Mouse (Mus musculus) hindbrain, embryonic 16.5 days (tissue): ENCODE results near the gene Dph1. TPM values are rescaled to one million over a fixed set of nuclear protein-coding genes. Genes with fewer than 3 reads are reported as not detected.

Experiments used
- ATAC-seq: fragments of 200-750 bp; cut with Nextera tagmentation; 2 replicates; pipeline ENCODE4 v1.8.0; 2017; ENCODE audit warnings: moderate TSS enrichment, moderate library complexity
- H3K27ac ChIP-seq: fragments of 300-500 bp; sonication (generic); 2 replicates; pipeline ENCODE4 v1.5.1; 2014; ENCODE audit warnings: low read depth, mild to moderate bottlenecking, control low read depth, low read length, moderate library complexity
- H3K27me3 ChIP-seq: fragments of 300-500 bp; sonication (generic); replicated peaks from 2 replicates; pipeline ENCODE4 v1.6.1; 2014; ENCODE audit warnings: low read length; ENCODE audit not compliant: control insufficient read depth, insufficient read depth
- H3K36me3 ChIP-seq: fragments of 300-500 bp; sonication (generic); 2 replicates; pipeline ENCODE4 v1.6.1; 2014; ENCODE audit warnings: mild to moderate bottlenecking, low read length, moderate library complexity, mixed read lengths; ENCODE audit not compliant: control insufficient read depth, insufficient read depth
- H3K4me1 ChIP-seq: fragments of 300-500 bp; sonication (generic); 2 replicates; pipeline ENCODE4 v1.6.1; 2014; ENCODE audit warnings: low read depth, low read length; ENCODE audit not compliant: control insufficient read depth, insufficient read depth
- H3K4me2 ChIP-seq: fragments of 300-500 bp; sonication (generic); 2 replicates; pipeline ENCODE4 v1.6.1; 2014; ENCODE audit warnings: mild to moderate bottlenecking, low read length, control low read depth, moderate library complexity
- H3K4me3 ChIP-seq: fragments of 300-500 bp; sonication (generic); 2 replicates; pipeline ENCODE4 v1.5.1; 2014; ENCODE audit warnings: mild to moderate bottlenecking, low read length, control low read depth, moderate library complexity
- H3K9ac ChIP-seq: fragments of 300-500 bp; sonication (generic); 2 replicates; pipeline ENCODE4 v1.6.1; 2014; ENCODE audit warnings: low read depth, mild to moderate bottlenecking, control low read depth, low read length, moderate library complexity
- H3K9me3 ChIP-seq: fragments of 300-500 bp; sonication (generic); 2 replicates; pipeline ENCODE4 v1.6.1; 2014; ENCODE audit warnings: mild to moderate bottlenecking, low read length, moderate library complexity; ENCODE audit not compliant: control insufficient read depth
- whole genome bisulfite sequencing: fragments of 180-500 bp; shearing (Covaris S2); extraction: QIAGEN DNeasy Blood & Tissue Kit; methylation state at CpG from one replicate; pipeline ENCODE4 v1.1.7; 2014; 5-methylcytosine and 5-hydroxymethylcytosine counted together
- polyA plus RNA-seq: library from polyadenylated mRNA; unstranded; fragments of >200 nt; fragmentation: Nextera tagmentation; extraction: Ambion mirVana; gene quantifications from 2 replicates; pipeline ENCODE4 v1.2.1, GENCODE M21; 2015

The Dph1 gene
- polyA plus RNA-seq, 1 experiment from 2014 or later: 15.4 TPM

GRCm38 (mm10) chr11:75158432-75158831, 32.6 kb downstream of the Dph1 start:
- ATAC-seq: no peak
- 0 out of 2 replicates have a peak overlapping the region, but pooled peaks have one; percentile 7 for H3K27ac ChIP-seq
- H3K9me3 ChIP-seq: no peaks in the 10 kb centered on the region
- no peak overlapping the region for H3K9ac ChIP-seq
- 94% methylated on average over 14 of the region's 14 CpGs for WGBS
- no peaks in the 10 kb centered on the region for H3K4me1 ChIP-seq
- H3K27me3 ChIP-seq: peaks cover 10% of the 10 kb centered on the region
- no peak overlapping the region for H3K4me2 ChIP-seq
- peaks cover 9% of the 10 kb centered on the region for H3K36me3 ChIP-seq
- H3K4me3 ChIP-seq: no peak overlapping the region

DNA sequence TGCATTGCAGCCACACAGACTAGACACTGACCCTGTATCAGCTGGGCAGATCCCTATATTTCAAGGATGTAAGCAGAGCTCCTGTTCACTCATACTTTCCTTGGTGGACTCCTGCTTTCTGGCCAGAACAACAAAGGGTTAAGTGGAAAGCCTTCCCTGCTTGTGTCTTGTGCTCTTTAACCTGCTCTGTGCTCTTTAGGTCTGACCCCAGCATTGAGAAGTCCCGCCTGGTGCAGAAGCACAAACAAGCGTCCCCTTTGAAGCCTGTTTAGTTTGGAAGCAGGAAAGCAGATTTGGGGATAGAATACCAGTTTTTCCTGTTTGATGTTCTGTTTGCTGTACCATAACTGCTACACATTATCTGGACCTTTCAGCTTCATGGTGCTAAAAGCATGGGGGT, 33.1 kb downstream of the Dph1 start:
- no peaks in the 10 kb centered on the region for H3K4me1 ChIP-seq
- no peak for ATAC-seq
- H3K4me3 ChIP-seq: no peak overlapping the region
- H3K9ac ChIP-seq: no peak overlapping the region
- H3K27me3 ChIP-seq: peaks cover 4% of the 10 kb centered on the region
- H3K36me3 ChIP-seq: peaks cover 7% of the 10 kb centered on the region
- H3K4me2 ChIP-seq: no peak overlapping the region
- H3K27ac ChIP-seq: no peak overlapping the region
- WGBS: 49% methylated on average over 2 of the region's 2 CpGs
- H3K9me3 ChIP-seq: no peaks in the 10 kb centered on the region

DNA sequence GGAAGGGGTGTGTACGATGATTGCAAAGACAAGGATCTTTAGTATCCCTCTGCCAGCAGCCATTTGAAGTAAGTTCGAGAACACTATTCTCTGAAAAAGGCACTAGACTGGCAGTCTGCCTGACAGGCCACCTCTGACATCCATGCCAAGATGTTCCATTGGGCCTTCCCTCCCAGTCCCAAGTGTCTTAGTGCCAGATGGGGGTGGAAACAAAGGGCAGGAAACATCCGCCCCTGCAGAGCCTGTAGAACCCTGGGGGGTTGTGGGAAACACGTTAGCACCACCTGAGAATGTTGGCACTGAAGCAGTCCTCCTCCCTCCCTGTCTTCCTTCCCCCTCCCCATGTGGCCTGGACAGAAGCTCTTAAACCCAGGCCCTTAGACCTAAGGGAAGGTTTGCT, 34.0 kb downstream of the Dph1 start:
- Histone ChIP-seq H3K27ac (0 out of 2 replicates have a peak overlapping the region, but pooled peaks have one; percentile 14), H3K4me2 (no peak overlapping the region), H3K9ac (no peak overlapping the region), H3K4me3 (no peak overlapping the region), H3K36me3 (peaks cover 3% of the 10 kb centered on the region; the same call in 1 of the 2 replicates), H3K4me1 (no peaks in the 10 kb centered on the region), H3K9me3 (no peaks in the 10 kb centered on the region), H3K27me3 (no peaks in the 10 kb centered on the region)
- no peak for ATAC-seq
- WGBS: 43% methylated on average over 4 of the region's 4 CpGs

GRCm38 (mm10) chr11:75156416-75156815, 34.6 kb downstream of the Dph1 start:
- Histone ChIP-seq H3K4me3 (no peak overlapping the region), H3K36me3 (peaks cover 3% of the 10 kb centered on the region; the same call in 1 of the 2 replicates), H3K9me3 (no peaks in the 10 kb centered on the region), H3K4me2 (no peak overlapping the region), H3K4me1 (no peaks in the 10 kb centered on the region), H3K27me3 (no peaks in the 10 kb centered on the region), H3K27ac (no peak overlapping the region), H3K9ac (no peak overlapping the region)
- no peak for ATAC-seq
- 70% methylated on average over 5 of the region's 5 CpGs for WGBS

- Histone ChIP-seq H3K27me3 (no peaks in the 10 kb centered on the region), H3K9me3 (no peaks in the 10 kb centered on the region), H3K36me3 (peaks cover 3% of the 10 kb centered on the region; the same call in 1 of the 2 replicates), H3K4me3 (no peak overlapping the region), H3K4me1 (no peaks in the 10 kb centered on the region), H3K4me2 (no peak overlapping the region), H3K27ac (no peak overlapping the region), H3K9ac (no peak overlapping the region)
- ATAC-seq: no peak
- WGBS: 77% methylated on average over 6 of the region's 6 CpGs
These were observed 35.1 kb downstream of the Dph1 start for GRCm38 (mm10) chr11:75155985-75156384.

- no peak overlapping the region for H3K4me3 ChIP-seq
- peaks cover 6% of the 10 kb centered on the region; the same call in 1 of the 2 replicates for H3K36me3 ChIP-seq
- H3K4me1 ChIP-seq: no peaks in the 10 kb centered on the region
- H3K4me2 ChIP-seq: no peak overlapping the region
- no peaks in the 10 kb centered on the region for H3K27me3 ChIP-seq
- no peak for ATAC-seq
- H3K27ac ChIP-seq: no peak overlapping the region
- 74% methylated on average over 6 of the region's 6 CpGs for WGBS
- H3K9me3 ChIP-seq: no peaks in the 10 kb centered on the region
- H3K9ac ChIP-seq: no peak overlapping the region
These were observed 36.9 kb downstream of the Dph1 start for GRCm38 (mm10) chr11:75154053-75154585.

DNA sequence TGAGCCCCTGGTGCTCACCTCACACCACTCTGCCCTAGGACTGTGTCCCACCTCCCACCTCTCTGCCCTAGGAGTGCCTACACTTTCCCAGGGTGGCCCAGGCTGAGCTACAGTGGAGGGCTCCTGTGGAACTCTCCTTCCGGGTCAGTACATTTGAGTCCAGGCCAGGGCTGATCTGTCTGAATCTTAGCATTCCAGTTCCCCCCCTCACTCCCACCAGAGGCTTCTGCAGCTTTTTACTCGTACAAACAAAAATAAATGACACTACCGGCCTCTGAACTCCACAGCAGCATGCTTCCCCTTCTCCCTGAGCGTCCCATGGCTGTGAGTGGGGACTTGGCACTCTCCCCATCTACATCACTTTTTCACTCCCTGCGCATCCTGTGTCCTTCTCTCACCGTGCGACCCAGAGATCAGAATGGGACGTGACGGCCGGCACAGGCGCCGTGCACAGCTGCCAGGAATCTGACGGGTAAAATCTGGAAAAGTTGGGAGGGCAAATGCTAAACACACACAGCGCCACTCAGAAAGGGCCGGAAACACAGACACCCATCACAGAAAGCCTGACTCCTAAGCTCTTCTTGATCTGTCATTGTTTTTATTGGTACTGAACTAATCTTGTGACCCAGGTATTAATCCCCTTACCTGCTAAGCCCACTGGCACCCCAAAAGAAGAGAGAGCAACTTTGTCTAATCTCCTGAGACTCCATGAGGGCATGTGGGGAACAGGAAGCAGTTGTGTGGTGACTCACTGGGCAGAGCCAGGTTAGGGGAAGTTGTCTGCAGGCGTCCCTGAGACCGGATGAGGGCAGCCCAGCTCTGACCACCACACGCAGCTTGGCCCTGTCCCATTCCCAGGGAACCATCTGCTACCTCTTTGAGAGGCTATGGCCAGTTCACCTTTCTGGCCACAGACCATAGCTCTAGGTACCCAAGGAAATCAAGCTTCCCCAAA, 38.2 kb downstream of the Dph1 start:
- peak overlapping the region; percentile 44 for H3K27ac ChIP-seq
- no peak overlapping the region for H3K4me2 ChIP-seq
- no peak overlapping the region for H3K4me3 ChIP-seq
- no peak for ATAC-seq
- no peaks in the 10 kb centered on the region for H3K9me3 ChIP-seq
- WGBS: 82% methylated on average over 18 of the region's 18 CpGs
- H3K36me3 ChIP-seq: peaks cover 6% of the 10 kb centered on the region; the same call in 1 of the 2 replicates
- no peak overlapping the region for H3K9ac ChIP-seq
- H3K27me3 ChIP-seq: no peaks in the 10 kb centered on the region
- H3K4me1 ChIP-seq: no peaks in the 10 kb centered on the region; the same call in 1 of the 2 replicates

DNA sequence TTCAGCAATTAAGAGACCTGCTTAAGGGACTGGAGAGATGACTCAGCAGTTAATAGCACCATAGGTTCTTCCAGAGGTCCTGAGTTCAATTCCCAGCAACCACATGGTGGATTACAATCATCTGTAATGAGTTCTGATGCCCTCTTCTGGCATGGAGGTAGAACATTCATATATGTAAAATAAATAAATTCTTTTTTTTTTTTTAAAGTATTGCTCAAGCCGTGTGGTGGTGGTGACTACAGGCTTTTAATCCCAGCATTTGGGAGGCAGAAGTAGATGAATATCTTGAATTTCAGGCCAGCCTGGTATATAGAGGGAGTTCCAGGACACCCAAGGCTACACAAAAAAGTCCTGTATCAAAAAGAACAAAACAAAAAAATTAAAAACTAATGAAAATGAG, 40.7 kb downstream of the Dph1 start:
- Histone ChIP-seq H3K36me3 (peaks cover 6% of the 10 kb centered on the region; the same call in 1 of the 2 replicates), H3K4me3 (no peak overlapping the region), H3K27me3 (no peaks in the 10 kb centered on the region), H3K4me1 (peaks cover 12% of the 10 kb centered on the region), H3K9me3 (no peaks in the 10 kb centered on the region), H3K27ac (no peak overlapping the region), H3K4me2 (no peak overlapping the region), H3K9ac (no peak overlapping the region)
- WGBS: 86% methylated on average over 1 of the region's 1 CpGs
- ATAC-seq: no peak

DNA sequence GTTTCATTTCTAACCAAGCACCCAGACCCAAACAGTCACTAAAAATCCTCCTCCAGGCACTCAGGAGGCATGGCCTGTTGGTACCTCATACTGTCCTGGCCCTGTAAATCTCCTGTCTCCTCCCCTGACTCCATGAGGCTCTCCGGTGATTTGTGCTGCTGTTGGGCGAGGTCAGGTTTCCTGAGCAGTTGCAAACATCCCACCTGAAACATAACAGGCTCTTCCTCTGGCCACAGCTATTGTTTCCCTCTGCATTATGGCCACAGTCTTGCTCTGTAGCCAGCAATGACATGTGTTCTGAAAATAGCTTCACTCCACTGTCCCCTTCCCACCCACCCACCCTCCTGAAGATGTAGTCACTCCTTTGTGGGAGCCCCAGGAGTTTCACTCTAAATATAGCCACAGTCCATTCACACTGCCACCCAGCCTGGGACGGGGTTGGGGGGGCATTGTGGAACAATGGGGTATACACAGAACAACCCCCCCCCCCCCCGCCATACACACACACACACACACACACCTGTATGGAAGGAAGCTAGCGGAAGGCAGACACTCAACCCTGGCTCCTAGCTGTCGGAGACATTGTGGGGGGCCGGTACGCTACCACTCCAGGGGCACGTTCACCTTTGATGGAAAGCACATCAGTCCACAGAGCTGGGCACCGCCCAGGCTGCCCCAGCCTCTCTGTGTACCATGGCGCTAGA, 42.6 kb downstream of the Dph1 start:
- Histone ChIP-seq H3K27me3 (no peaks in the 10 kb centered on the region), H3K36me3 (peaks cover 12% of the 10 kb centered on the region; the same call in 1 of the 2 replicates), H3K4me3 (no peak overlapping the region), H3K9me3 (no peaks in the 10 kb centered on the region), H3K4me2 (no peak overlapping the region), H3K27ac (peak overlapping the region; percentile 74), H3K4me1 (peaks cover 12% of the 10 kb centered on the region), H3K9ac (no peak overlapping the region)
- peak; percentile 4; the same call in 1 of the 2 replicates for ATAC-seq
- WGBS: 93% methylated on average over 10 of the region's 11 CpGs
